Mouse (Mus musculus) mouse trophoblast stem cell (cell line): ENCODE measurements around the gene Amn.

Experiments
- in situ Hi-C, 2 experiments: fragments of 300-500 bp; cut with MseI, MboI; formaldehyde crosslinking; loops; 2 replicates in 1 of 2; 3 replicates in 1 of 2; pipeline ENCODE4 v1.15.1; 2025

Gene Amn

GRCm38 (mm10) chr12:111270629-111271277 is at the start of gene Amn:
Gene Amn, plus strand, starts transcription at chr12:111271095.
- in situ Hi-C loops, result no loop called here

- in situ Hi-C loops, result no loop called here
Measured at GRCm38 (mm10) chr12:111225197-111225780, 45.6 kb upstream of the Amn start.

- in situ Hi-C loops, result no loop called here
Measured at GRCm38 (mm10) chr12:111227410-111227809, 43.5 kb upstream of the Amn start.

- in situ Hi-C loops, result no loop called here
Measured at GRCm38 (mm10) chr12:111228488-111228887, 42.4 kb upstream of the Amn start.

GRCm38 (mm10) chr12:111230793-111231192 is 40.1 kb upstream of the Amn start:
- in situ Hi-C loops, result no loop called here

- in situ Hi-C loops, result no loop called here
Measured at GRCm38 (mm10) chr12:111233798-111234197, 37.1 kb upstream of the Amn start.

- in situ Hi-C loops, result no loop called here
Measured at GRCm38 (mm10) chr12:111234383-111234782, 36.5 kb upstream of the Amn start.

- in situ Hi-C loops, result no loop called here
Measured at GRCm38 (mm10) chr12:111235631-111236030, 35.3 kb upstream of the Amn start.

- in situ Hi-C loops, result no loop called here
Measured at GRCm38 (mm10) chr12:111237611-111238188, 33.2 kb upstream of the Amn start.

GRCm38 (mm10) chr12:111238345-111238744 is 32.5 kb upstream of the Amn start:
- in situ Hi-C loops, result no loop called here

- in situ Hi-C loops, result no loop called here
Measured at GRCm38 (mm10) chr12:111238778-111239177, 32.1 kb upstream of the Amn start.

GRCm38 (mm10) chr12:111239930-111240329 is 31.0 kb upstream of the Amn start:
- in situ Hi-C loops, result no loop called here

GRCm38 (mm10) chr12:111241916-111242315 is 29.0 kb upstream of the Amn start:
- in situ Hi-C loops, result no loop called here

- in situ Hi-C loops, result no loop called here
Measured at GRCm38 (mm10) chr12:111242346-111242745, 28.5 kb upstream of the Amn start.

- in situ Hi-C loops, result no loop called here
Measured at GRCm38 (mm10) chr12:111243733-111244132, 27.2 kb upstream of the Amn start.

GRCm38 (mm10) chr12:111245070-111245469 is 25.8 kb upstream of the Amn start:
- in situ Hi-C loops, result no loop called here

- in situ Hi-C loops, result no loop called here
Measured at GRCm38 (mm10) chr12:111246808-111247464, 24.0 kb upstream of the Amn start.

- in situ Hi-C loops, result no loop called here
Measured at GRCm38 (mm10) chr12:111249095-111249494, 21.8 kb upstream of the Amn start.

GRCm38 (mm10) chr12:111250116-111250515 is 20.8 kb upstream of the Amn start:
- in situ Hi-C loops, result no loop called here

GRCm38 (mm10) chr12:111251227-111251626 is 19.7 kb upstream of the Amn start:
- in situ Hi-C loops, result no loop called here

- in situ Hi-C loops, result no loop called here
Measured at GRCm38 (mm10) chr12:111263650-111264049, 7.2 kb upstream of the Amn start.

GRCm38 (mm10) chr12:111265212-111265611 is 5.7 kb upstream of the Amn start:
- in situ Hi-C loops, result no loop called here

- in situ Hi-C loops, result no loop called here
Measured at GRCm38 (mm10) chr12:111266592-111266991, 4.3 kb upstream of the Amn start.
